Mouse (Mus musculus) kidney, adult 2 months (tissue): ENCODE results near the gene Mfn2.

ENCODE experiments used
- CTCF ChIP-seq: fragments of 200-500 bp; conservative IDR thresholded peaks from 2 replicates; pipeline ENCODE4 v1.5.1; 2011; ENCODE audit warnings: low read depth, mild to moderate bottlenecking, control low read depth, low read length, moderate library complexity, mixed read lengths; ENCODE audit not compliant: insufficient read depth, insufficient read length
- POLR2A ChIP-seq: fragments of 200-500 bp; IDR thresholded peaks from one replicate; pipeline ENCODE4 v1.6.1; 2011; ENCODE audit warnings: low read depth, low read length, control low read depth

- TF ChIP-seq CTCF: no peak
- peak; percentile 31 for TF ChIP-seq POLR2A
These were observed 36.0 kb downstream of the Mfn2 start, which contains the start of the genes Miip and Fv1 for GRCm38 (mm10) chr4:147868450-147869031.
